Mouse (Mus musculus) left cerebral cortex, adult 11 months (tissue): ENCODE measurements at regions not wholly inside any gene's neighbourhood (a gene's known extent, or its start where the extent isn't known, plus 50 kb on each side); places are given as distances from the start of the nearest gene placed in this dataset.

Experiments used
- DNase-seq: peaks from one replicate; pipeline ENCODE4 v3.0.0; 2022; ENCODE audit warnings: low spot score

- no peak for DNase-seq
Observed at GRCm38 (mm10) chr6:84436716-84437115, 157.0 kb downstream of the Cyp26b1 start.

- DNase-seq = no peak
Observed at GRCm38 (mm10) chr6:84434532-84434931, 159.2 kb downstream of the Cyp26b1 start.

- no peak for DNase-seq
Observed at GRCm38 (mm10) chr6:84431622-84431955, 162.1 kb downstream of the Cyp26b1 start.

DNA sequence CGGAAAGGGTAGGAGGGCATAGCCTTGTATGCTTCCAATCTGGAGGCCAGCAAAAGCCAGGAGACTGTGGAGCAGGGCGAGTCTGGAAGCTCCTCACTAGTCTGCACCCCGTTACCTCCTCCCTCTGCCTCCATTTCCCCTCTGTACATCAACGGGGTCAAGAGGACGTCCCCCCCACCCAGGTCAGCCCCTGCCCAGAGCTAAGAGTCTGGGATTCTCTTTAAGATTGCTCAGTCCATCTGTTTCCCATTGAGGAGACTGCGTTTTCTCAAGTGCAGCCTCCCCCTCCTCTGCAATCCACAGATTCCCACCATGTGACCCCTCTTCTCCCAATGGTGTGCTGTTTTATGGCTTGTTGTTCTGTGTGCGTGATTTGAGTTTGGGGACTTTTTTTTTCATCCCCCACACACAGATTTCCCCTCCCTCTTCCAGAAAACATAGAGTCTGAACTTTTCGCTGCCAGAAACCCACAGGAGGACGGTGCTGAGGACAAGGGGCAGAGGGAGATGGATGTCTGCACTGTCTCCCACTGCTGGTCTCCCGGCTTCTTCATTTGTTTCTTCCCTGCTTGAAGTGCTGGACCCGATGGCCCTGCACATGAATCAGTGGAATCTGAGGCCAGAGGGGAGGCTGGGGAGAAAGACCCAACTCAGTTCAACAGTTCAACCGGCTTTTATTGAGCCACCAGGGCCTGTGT, 162.6 kb downstream of the Cyp26b1 start:
- DNase-seq = no peak

GRCm38 (mm10) chr6:84430146-84430545, 163.6 kb downstream of the Cyp26b1 start:
- no peak for DNase-seq

DNA sequence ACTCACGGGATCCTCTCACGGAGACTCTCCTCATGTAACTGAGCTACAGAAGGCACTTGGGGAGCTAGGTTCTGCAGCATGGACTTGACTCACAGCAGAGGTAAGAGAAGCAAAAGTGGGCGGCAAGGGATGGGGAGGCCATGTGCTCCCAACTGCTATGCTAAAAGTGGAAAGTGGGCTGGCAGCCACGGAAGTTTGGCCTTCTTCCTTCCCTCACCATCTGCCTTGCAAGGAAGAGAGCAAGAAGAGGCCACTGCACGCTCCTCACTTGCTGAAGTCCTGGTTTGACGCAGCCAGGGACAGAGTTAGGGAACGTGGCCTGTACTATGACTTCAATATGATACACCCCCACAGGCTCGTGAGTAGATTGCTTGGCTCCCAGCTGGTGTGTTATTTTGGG, 164.5 kb downstream of the Cyp26b1 start:
- peak; percentile 65 for DNase-seq

DNA sequence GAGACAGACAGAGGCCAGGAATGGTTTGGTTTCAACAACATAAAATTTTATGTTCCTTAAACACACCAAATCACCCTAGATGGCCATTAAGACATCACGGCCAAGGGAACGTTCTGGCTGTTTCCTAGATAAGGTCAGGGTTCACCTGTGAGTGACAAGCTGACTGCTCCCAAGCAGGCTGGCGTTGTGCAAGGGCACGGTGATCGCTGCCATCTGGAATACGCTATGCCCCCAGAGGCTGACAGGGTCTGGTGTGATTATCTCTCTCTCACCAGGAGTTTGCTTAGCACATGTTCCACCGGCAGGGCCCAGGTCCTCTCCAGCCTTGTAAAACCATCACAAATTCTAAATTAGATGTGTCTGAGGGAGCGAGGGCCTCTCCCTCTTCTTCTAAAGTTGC, 167.0 kb downstream of the Cyp26b1 start:
- no peak for DNase-seq

- DNase-seq = no peak
Observed at GRCm38 (mm10) chr6:84425823-84426222, 167.9 kb downstream of the Cyp26b1 start.

- DNase-seq = no peak
Observed at GRCm38 (mm10) chr6:84422946-84423345, 170.8 kb downstream of the Cyp26b1 start.

DNA sequence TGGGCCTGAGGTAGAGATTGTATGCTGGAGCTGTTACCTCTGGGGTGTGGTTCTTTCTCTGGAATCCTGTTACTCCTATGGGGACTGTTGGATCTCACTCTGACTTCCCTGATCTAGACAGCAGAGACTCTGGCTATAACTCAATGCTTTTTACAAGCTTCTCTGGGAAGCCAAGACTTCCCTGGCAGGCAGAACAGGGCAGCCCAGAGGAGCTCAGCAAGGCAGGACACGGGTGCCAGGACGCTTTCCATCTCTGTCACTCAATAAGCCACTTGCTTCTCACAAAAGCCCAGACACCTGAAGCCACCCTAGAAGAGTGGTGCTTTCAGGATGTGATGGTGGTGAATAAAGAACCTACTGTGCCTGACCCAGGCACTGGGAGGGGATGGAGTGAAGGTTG, 174.0 kb downstream of the Cyp26b1 start:
- no peak for DNase-seq

- no peak for DNase-seq
Observed at GRCm38 (mm10) chr6:84419281-84419680, 174.4 kb downstream of the Cyp26b1 start.

DNA sequence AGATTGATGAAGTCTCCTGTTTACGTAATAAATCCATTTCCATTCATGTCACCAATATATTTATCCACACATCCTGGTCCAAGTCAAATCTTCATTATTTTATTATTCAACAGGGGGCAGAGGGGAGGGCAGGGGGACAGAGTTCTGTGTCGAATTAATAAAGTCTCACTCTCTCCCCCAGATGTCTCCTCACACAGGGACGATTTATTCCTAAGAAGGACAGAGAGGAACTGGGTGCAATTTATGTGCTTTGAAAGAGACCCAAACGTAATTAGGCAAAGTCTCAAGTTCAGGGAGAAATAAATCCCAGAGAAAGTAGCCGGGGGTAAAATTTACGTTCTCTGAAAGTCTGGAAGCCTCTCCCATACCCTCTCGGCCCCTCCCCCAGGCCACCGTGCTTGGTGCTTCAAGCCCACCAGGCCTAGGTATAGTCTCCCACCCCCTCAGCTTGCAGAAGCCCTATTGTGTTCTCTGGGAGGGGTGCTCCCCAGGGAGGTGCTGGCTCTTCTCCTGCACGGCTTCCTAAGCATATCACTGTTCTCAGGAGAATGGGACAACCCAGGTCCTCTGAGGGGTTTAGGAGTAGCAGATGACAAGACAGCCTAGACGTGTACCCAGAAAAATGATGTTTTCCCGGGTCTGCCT, 176.6 kb downstream of the Cyp26b1 start:
- no peak for DNase-seq

- no peak for DNase-seq
Observed at GRCm38 (mm10) chr6:84414400-84414799, 179.3 kb downstream of the Cyp26b1 start.

DNA sequence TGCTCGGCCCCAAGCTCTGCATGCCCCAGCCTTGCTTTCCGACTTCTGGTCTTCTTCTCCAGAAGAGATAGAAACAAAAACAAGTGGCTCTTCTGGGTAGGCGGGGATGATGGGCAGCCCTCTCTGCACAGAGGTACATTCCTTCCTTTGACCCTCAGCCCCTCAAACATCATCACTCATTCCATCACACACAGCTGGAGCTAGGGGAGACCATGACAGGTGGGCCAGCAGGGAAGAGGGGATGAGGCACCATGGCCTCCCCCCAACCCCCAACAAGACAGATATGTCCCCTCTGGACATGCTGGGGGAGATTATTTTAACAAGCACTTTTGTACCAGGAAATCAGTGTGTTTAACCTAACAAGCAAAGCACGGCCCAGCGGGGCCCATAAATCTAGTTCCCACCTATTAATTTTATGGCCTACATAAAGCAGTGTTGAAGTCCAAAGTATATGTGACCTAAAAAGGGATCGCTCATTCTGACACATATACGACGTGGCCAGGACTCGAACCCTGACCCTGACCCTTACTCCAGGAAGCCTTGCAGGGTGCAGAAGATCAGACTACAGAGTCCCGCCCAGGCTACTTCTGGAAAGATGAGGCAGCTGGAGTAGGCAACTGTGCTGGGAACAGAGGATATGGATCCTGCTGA, 183.7 kb downstream of the Cyp26b1 start:
- no peak for DNase-seq

DNA sequence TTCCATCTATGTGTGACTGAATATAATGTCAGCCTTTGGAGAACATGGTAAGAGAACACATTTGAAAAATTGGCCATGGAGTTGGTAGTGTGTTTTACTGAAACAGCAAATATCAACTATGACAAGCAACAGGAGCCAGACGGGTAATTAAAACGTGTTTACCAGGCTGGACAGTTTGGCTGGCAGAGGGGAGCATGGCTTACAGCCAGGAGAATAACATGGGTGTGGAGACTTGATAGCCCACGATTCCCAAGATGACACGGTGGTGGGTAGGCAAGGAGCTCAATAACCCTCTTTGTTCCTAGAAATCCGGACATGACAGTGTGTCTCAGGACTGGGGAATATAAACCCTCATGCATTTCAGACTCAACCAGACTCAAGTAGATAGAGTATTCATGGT, 185.2 kb downstream of the Cyp26b1 start:
- no peak for DNase-seq

- DNase-seq = peak; percentile 31
Observed at GRCm38 (mm10) chr6:84407773-84408172, 185.9 kb downstream of the Cyp26b1 start.

DNA sequence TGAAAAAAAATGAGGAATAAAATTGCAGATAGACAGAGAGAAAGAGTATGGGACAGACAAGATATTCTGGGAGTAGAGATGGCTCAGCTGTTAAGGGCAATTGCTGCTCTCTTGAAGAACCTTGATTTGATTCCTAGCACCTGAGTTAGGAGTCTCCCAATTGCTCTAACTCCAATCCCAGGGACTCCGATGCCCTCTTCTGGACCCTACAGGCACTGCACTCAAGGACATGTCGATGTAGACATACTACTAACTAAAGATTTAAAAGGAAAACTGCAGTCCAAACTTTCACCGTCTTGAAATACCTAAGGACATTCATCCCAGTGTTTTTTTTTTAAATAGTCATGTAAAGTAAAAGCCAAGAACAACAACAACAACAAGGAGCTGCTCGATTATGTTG, 189.0 kb downstream of the Cyp26b1 start:
- DNase-seq = no peak

GRCm38 (mm10) chr6:84402431-84402830, 191.3 kb downstream of the Cyp26b1 start:
- no peak for DNase-seq

- no peak for DNase-seq
Observed at GRCm38 (mm10) chr6:84394496-84395090, 199.1 kb downstream of the Cyp26b1 start.

DNA sequence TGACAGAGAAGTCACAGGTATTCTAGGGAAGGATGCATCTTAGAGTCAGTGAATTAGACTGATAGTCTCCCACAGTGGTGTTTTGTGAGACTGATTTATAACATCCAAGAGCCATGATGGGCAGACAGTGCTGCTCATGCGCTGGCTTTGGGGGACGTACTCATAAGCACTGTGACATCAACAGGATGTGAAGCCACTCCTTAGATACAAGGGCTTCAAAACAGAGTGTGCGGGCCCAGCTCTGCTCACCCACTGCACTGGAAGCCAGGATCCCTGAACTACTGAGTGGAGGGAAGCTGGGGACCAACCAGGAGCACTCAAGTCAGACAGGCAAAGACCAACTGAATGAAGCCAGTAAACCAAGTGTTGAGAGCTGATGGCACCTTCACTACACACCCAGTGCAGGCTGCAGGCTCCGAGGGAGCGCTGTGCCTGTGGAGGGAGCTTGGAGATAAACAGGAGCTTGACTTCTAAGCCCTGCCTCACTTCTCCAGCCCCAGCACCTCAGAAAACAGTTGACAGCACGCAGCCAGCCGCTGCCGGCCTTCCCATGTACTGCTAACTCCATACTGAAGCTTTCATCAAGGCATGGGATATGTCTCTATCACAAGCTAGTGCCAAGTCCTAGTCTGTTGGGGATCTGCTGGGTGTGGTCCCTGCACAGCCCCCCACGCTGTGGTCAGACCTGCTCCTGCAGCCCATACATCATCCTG, 200.0 kb downstream of the Cyp26b1 start:
- DNase-seq = no peak

DNA sequence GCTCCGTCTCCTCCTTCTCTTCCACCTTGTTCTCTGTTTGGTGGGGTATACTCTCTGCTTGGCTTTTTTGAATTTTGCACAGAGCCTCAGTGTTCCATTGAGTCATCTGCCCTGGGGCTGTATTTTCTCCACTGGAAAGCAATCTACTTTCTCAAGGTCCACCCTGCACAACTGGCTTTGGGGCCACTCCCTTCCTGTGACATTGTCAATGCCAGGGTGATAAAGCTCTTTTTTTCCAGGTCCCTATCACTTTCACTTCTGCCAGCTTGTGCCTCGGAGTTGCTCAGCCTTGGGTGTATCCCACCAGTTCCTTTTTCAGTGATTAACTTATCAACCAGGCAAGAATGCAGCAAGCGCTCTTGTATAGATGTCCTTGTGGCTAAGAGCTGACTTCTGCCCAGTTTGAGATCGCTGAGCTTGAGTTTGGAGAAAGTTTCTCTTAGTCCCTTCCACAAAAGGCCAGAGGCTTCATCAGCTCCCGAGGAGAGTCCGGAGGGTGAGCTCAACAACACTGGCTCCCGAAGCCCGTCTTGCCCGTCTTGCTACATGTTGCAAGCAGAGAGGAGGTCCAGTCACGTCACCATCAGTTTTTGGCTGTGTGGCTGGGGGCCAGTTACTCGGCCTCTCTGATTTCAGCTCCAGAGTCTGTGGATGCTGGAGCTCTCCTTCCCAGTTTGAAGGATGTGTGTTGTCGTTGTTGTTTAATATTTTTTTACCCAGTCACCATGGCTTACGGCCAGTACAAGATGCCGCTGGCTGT, 200.8 kb downstream of the Cyp26b1 start:
- DNase-seq = no peak

DNA sequence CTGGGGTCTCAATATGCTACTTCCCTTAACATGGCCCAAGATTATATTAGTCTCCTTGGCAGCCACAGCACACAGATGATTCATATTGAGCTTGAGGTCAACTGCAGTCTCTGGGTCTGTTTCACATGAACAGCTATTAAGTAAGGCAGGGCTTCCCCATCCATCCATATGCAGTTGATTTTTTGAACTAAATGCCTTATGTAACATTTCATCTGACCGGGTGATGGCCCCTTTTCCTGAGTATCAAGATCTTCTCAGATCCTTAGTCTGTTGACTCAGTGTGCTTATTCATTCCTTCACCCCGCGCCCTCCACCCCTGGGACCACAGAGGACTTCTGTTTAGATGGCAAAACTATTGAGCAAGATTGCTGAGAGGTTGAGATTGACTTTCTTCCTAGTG, 202.7 kb downstream of the Cyp26b1 start:
- DNase-seq = no peak
